Comparison of ENCODE assay signal across 9 mouse cellular contexts in genomic region chr6:138054166-138054565, GRCm38 (mm10). TPM values are rescaled to one million over a fixed set of nuclear protein-coding genes. Genes with fewer than 3 reads are reported as not detected.
DNase-seq lines count a peak whose midpoint lies in the region; ATAC-seq and TF ChIP-seq lines count a peak whose summit lies in the region.
"Had no signal": no experiment of that assay in that cellular context is flagged by ENCODE, and none has a peak within 500 bp of the region (broad histone marks: within the 10 kb centered on the region; RNA-seq: fewer than 3 reads in every experiment).

No protein-coding gene starts in this region.

- WGBS in kidney, embryonic 14.5 days, result 52% methylated on average over 1 of the region's 1 CpGs
- WGBS in lung, embryonic 14.5 days, result 70% methylated on average over 1 of the region's 1 CpGs

- H3K9me3 ChIP-seq in kidney, embryonic 14.5 days (ENCODE audit: control insufficient read depth, low read length), result no peaks in the 10 kb centered on the region
- no peaks in the 10 kb centered on the region for H3K9me3 ChIP-seq in lung, embryonic 14.5 days (ENCODE audit: low read depth, low read length)

- H3K4me2 ChIP-seq in kidney, embryonic 14.5 days (replicated peaks; ENCODE audit: low read depth, low read length), result no peak overlapping the region
- H3K4me2 ChIP-seq in lung, embryonic 14.5 days, result no peak overlapping the region

- H3K4me3 ChIP-seq in kidney, embryonic 14.5 days (ENCODE audit: low read length), result no peak overlapping the region
- H3K4me3 ChIP-seq in lung, embryonic 14.5 days (ENCODE audit: low read depth, low read length), result no peak overlapping the region

- ATAC-seq in kidney, embryonic 14.5 days (ENCODE audit: low FRiP score, low TSS enrichment), result no peak
- no peak for ATAC-seq in lung, embryonic 14.5 days (ENCODE audit: insufficient read depth)

- peak; percentile 6 for DNase-seq in kidney, adult 11 months
- peak; percentile 62 for DNase-seq in ES-CJ7 (ENCODE audit: low read depth, low spot score)
- peak; percentile 39 for DNase-seq in brain, adult 2 months (ENCODE audit: low read depth, low spot score)
- DNase-seq in lung, embryonic 14.5 days, result peak; percentile 59
- no peak for DNase-seq in spleen, postnatal 14 days (ENCODE audit: low spot score in 2 of 2)
- no peak for DNase-seq in urinary bladder, postnatal 4 days (ENCODE audit: low spot score in 2 of 2)
- no peak for DNase-seq in right cerebral cortex, postnatal 36 days (ENCODE audit: low spot score in 2 of 2)

- H3K27me3 ChIP-seq in kidney, embryonic 14.5 days (ENCODE audit: control insufficient read depth, insufficient read depth, low read length), result no peaks in the 10 kb centered on the region
- H3K27me3 ChIP-seq in lung, embryonic 14.5 days (ENCODE audit: insufficient read depth, low read length), result no peaks in the 10 kb centered on the region

- H3K9ac ChIP-seq in kidney, embryonic 14.5 days (ENCODE audit: low read depth, low read length), result no peak overlapping the region
- H3K9ac ChIP-seq in lung, embryonic 14.5 days, result no peak overlapping the region

- no peaks in the 10 kb centered on the region for H3K36me3 ChIP-seq in kidney, embryonic 14.5 days (ENCODE audit: control insufficient read depth, insufficient read depth, low read length)
- H3K36me3 ChIP-seq in lung, embryonic 14.5 days (ENCODE audit: insufficient read depth), result no peaks in the 10 kb centered on the region

- no peak overlapping the region for H3K27ac ChIP-seq in kidney, embryonic 14.5 days (ENCODE audit: low read depth, low read length)
- H3K27ac ChIP-seq in lung, embryonic 14.5 days (ENCODE audit: low read depth), result no peak overlapping the region

- peak; percentile 64 for TF ChIP-seq CTCF in lung, embryonic 14.5 days (IDR thresholded peaks at IDR 0.05; ENCODE audit: low read depth)

- H3K4me1 ChIP-seq in kidney, embryonic 14.5 days (ENCODE audit: control insufficient read depth, insufficient read depth, low read length), result no peaks in the 10 kb centered on the region
- H3K4me1 ChIP-seq in lung, embryonic 14.5 days (ENCODE audit: insufficient read depth), result no peaks in the 10 kb centered on the region

RNA-seq across cellular contexts. Expression of gene Slc15a5, which starts 25.6 kb away (rescaled TPM):
- not detected in 2 replicates for polyA plus RNA-seq in kidney, embryonic 14.5 days (2014; fragmentation: Nextera tagmentation; extraction: Ambion mirVana)
- polyA plus RNA-seq in lung, embryonic 14.5 days (2014; fragmentation: Nextera tagmentation; extraction: Ambion mirVana), result not detected in 2 replicates
- polyA plus RNA-seq: limb, embryonic 11.5 days had no signal

Comparison
In these comparisons a context has a peak if more than half of its experiments do, and no peak if none do; other contexts are left out.
1. DNase-seq: peak in kidney, adult 11 months (single experiment), ES-CJ7 (single experiment), brain, adult 2 months (single experiment) and lung, embryonic 14.5 days (single experiment); none in spleen, postnatal 14 days (0 of 2), urinary bladder, postnatal 4 days (0 of 2) and right cerebral cortex, postnatal 36 days (0 of 2).